Mouse (Mus musculus): ENCODE results near the gene Degs2. TPM values are rescaled to one million over a fixed set of nuclear protein-coding genes. Genes with fewer than 3 reads are reported as not detected.
"Not testable (repeated sequence)": the region's sequence is repeated elsewhere in the genome, so short reads cannot be mapped to it uniquely, and the experiment has no call there.

Degs2 gene
- polyA plus RNA-seq, 1 experiment from 2014 or later, result 0.15 TPM

DNA sequence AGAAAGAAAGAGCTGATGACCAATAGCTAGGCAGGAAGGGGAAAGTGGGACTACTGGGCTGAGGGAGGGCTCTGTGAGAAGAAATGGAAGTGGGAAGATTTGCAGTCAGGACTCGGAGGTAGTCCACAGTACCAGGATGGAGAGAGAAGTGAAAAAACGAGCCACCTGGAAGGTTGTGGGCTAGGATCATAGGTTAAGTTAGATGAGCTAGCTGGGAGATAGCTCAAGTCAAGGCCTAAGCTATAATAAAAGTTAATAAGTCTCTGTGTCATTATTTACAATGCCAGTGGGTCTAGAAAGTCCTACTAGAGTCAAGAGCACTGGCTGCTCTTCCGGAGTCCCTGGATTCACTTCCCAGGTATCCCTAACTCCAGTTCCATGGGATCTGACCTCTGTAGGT is 16.4 kb upstream of the Degs2 start:
- Histone ChIP-seq H3K4me3 (no peak overlapping the region), H3K27ac (no peak overlapping the region), H3K9me3 (replicated peaks) (no peaks in the 10 kb centered on the region), H3K4me1 (no peaks in the 10 kb centered on the region), H3K27me3 (replicated peaks) (no peaks in the 10 kb centered on the region), H3K4me2 (no peak overlapping the region), H3K9ac (no peak overlapping the region), H3K36me3 (no peaks in the 10 kb centered on the region)
- WGBS (ENCODE audit: insufficient replicate concordance), result 61% methylated on average over 3 of the region's 3 CpGs
- no peak for ATAC-seq

DNA sequence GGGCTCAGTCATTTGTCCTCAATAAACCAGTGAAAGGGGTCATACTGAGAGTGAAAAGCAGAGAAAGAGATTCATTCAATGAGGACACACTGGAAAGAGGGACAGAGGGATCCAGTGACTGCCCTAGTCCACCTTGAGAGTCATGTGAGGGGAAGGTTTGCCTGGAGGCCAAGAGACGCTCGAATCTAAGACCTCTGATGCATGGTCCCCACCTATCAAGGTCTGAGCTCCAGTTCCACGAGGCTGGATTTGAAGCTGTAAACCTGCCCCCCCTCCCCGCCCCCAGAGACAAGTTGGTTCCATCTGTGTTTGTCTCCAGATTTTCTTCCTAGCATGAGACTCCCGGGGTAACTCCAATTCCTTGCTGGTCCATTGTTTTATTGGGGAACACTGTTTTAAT is 13.7 kb upstream of the Degs2 start:
- WGBS (ENCODE audit: insufficient replicate concordance), result 65% methylated on average over 5 of the region's 5 CpGs
- no peak overlapping the region for H3K4me3 ChIP-seq
- H3K4me1 ChIP-seq, result no peaks in the 10 kb centered on the region
- H3K36me3 ChIP-seq, result no peaks in the 10 kb centered on the region
- no peak overlapping the region for H3K4me2 ChIP-seq
- H3K27me3 ChIP-seq (replicated peaks), result no peaks in the 10 kb centered on the region
- H3K9me3 ChIP-seq (replicated peaks), result no peaks in the 10 kb centered on the region
- ATAC-seq, result no peak
- no peak overlapping the region for H3K27ac ChIP-seq
- H3K9ac ChIP-seq, result no peak overlapping the region

DNA sequence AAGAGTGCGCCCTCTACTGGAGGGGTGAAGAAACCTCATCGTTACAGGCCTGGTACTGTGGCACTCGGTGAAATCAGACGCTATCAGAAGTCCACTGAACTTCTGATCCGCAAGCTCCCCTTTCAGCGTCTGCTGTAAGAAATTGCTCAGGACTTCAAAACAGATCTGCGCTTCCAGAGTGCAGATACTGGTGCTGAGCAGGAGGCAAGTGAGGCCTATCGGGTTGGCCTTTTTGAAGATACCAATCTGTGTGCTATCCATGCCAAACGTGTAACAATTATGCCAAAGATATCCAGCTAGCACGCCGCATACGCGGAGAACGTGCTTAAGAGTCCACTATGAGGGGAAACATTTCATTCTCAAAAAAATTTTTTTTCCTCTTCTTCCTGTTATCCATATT is 11.9 kb upstream of the Degs2 start:
- H3K4me3 ChIP-seq; H3K27me3 ChIP-seq (replicated peaks); H3K4me2 ChIP-seq; ATAC-seq; H3K36me3 ChIP-seq; H3K27ac ChIP-seq; H3K9ac ChIP-seq; H3K4me1 ChIP-seq; H3K9me3 ChIP-seq (replicated peaks): not testable (repeated sequence)
- 85% methylated on average over 14 of the region's 14 CpGs for WGBS (ENCODE audit: insufficient replicate concordance)

DNA sequence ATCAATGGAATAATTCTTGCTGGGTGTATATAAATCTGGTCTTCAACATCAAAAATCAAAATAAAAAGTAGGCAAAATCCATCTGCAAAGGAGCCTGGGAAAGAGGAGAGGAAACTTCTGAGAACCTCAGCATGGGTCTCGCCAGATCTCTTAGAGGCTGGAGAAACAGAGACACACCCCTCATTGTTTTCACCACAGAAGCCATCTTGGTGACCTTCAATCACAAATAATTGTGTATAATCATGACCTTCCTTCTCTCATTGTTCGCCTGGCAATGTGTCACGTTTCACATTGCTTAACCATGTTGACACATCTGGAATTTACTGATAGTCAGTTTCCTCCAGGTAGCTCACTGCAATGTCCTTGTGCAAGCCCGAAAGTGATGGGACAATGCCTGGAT is 10.4 kb upstream of the Degs2 start:
- H3K4me1 ChIP-seq, result no peaks in the 10 kb centered on the region
- no peaks in the 10 kb centered on the region for H3K27me3 ChIP-seq (replicated peaks)
- H3K9me3 ChIP-seq (replicated peaks), result no peaks in the 10 kb centered on the region
- no peak overlapping the region for H3K9ac ChIP-seq
- no peak overlapping the region for H3K4me2 ChIP-seq
- ATAC-seq, result no peak
- no peaks in the 10 kb centered on the region for H3K36me3 ChIP-seq
- WGBS (ENCODE audit: insufficient replicate concordance), result 50% methylated on average over 4 of the region's 4 CpGs
- H3K4me3 ChIP-seq, result no peak overlapping the region
- H3K27ac ChIP-seq, result no peak overlapping the region

DNA sequence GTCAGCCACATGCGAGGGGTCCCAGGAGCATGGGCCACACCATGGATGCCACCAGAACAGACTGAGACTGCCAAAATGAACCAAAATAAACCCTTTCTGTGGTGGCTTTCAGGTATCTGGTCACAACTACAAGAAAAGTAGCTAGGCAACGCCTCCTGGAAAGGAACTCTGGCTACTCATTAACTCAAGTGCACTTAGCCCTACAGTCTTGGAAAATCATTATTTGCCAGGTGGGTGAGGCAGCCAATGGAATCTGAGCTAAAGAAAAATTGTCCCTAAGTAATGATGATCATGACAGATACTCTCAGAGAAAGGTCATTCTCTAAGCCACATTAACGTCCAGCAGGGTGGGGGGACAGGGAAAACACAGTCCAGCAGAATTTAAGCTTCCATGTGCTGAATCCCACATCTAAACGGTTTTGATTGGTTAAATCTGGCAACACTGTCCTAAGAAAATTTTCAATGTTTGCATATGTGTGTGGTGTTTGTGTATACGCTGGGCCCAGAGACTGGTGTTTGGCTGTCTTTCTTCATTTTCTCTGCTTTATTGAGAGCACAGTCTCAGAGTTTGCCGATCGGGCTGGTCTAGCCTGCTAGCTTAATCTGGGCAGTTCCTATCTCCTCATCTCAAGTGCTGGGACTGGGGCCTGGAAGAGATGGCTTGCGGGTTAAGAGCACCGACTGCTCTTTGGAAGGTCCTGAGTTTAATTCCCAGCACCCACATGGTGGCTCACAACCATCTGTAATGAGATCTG is 8.9 kb upstream of the Degs2 start:
- no peaks in the 10 kb centered on the region for H3K4me1 ChIP-seq
- H3K36me3 ChIP-seq, result no peaks in the 10 kb centered on the region
- no peak overlapping the region for H3K4me3 ChIP-seq
- WGBS (ENCODE audit: insufficient replicate concordance), result 68% methylated on average over 9 of the region's 9 CpGs
- H3K27ac ChIP-seq, result no peak overlapping the region
- H3K27me3 ChIP-seq (replicated peaks), result no peaks in the 10 kb centered on the region
- no peak for ATAC-seq
- no peaks in the 10 kb centered on the region for H3K9me3 ChIP-seq (replicated peaks)
- no peak overlapping the region for H3K9ac ChIP-seq
- no peak overlapping the region for H3K4me2 ChIP-seq

DNA sequence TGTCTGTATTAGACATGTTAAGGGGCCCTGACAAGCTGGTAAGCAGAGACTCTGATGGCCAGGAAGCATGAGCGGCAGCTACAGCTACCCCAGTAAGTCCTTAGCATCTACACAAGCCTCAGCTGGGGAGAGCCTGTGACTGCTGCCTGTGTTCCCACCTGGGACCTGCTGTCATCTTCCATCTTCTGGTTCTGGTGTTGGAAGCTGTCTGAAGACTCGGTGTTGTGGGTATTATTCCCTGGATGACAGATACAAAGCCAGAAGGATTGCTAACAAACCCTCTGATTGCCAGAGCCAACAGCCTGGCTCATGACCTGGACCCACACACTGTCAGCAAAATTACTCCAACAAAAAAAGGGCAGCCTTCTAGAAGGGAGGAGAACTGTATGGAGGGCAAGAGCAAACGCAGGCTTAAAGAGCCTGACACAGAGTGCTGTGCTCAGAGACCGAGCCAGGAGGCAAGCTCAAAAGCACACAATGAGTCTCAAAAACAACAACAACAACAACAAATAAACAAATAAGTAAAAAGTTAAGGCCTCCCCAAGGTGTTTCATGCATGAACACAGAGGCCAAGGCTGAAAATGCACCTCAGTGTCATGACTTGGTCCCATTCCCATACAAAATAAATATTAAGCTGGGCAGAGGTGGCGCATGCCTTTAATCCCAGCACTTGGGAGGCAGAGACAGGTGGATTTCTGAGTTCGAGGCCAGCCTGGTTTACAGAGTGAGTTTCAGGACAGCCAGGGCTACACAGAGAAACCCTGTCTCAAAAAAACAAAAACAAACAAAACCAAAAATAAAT is 8.1 kb upstream of the Degs2 start:
- ATAC-seq, result no peak
- Histone ChIP-seq H3K4me1 (no peaks in the 10 kb centered on the region), H3K9me3 (replicated peaks) (no peaks in the 10 kb centered on the region), H3K9ac (no peak overlapping the region), H3K4me3 (no peak overlapping the region), H3K4me2 (no peak overlapping the region), H3K27me3 (replicated peaks) (peaks cover under 1% of the 10 kb centered on the region; the same call in 1 of the 2 replicates), H3K27ac (no peak overlapping the region), H3K36me3 (no peaks in the 10 kb centered on the region)
- WGBS (ENCODE audit: insufficient replicate concordance), result 72% methylated on average over 6 of the region's 6 CpGs

DNA sequence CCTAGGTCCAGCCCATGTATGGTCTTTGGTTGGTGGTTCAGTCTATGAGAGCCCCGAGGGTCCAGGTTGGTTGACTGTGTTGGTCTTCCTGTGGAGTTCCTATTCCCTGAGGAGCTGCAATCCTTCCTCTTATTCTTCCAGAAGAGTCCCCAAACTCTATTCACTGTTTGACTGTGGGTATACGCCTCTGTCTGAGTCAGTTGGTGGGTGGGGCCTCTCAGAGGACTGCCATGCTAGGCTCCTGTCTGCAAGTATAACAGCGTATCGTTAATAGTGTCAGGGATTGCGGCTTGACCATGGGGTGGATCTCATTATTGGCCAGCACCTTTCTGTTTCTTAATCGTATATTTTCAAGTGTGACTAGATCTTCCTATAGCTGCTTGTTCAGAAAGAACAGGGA is 7.3 kb upstream of the Degs2 start:
- Histone ChIP-seq H3K4me1 (no peaks in the 10 kb centered on the region), H3K4me3 (no peak overlapping the region), H3K9me3 (replicated peaks) (no peaks in the 10 kb centered on the region), H3K27ac (no peak overlapping the region), H3K27me3 (replicated peaks) (peaks cover 8% of the 10 kb centered on the region), H3K36me3 (no peaks in the 10 kb centered on the region), H3K9ac (no peak overlapping the region), H3K4me2 (no peak overlapping the region)
- 74% methylated on average over 6 of the region's 6 CpGs for WGBS (ENCODE audit: insufficient replicate concordance)
- no peak for ATAC-seq

DNA sequence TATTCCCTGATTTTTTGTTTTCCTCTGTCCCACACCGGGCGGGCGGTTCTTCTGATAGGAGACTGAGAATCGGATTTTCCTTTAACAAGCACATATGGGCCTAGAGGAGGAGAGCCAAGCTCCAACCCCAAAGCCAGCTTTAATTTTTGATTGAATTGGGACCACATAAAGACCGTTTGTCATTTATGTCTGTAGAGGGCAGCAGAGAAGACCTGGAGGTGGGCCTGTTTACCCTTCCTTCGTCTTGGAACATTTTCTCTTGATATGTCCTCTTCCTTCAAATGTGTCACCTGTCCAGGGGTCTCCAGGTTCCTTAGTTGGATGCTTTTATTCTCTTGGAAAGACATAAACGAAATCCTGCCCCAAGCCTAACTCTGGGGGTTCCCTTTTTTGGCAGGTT is 4.0 kb upstream of the Degs2 start:
- Histone ChIP-seq H3K9me3 (replicated peaks) (no peaks in the 10 kb centered on the region), H3K27me3 (replicated peaks) (peaks cover 41% of the 10 kb centered on the region), H3K36me3 (no peaks in the 10 kb centered on the region), H3K4me2 (no peak overlapping the region), H3K4me3 (no peak overlapping the region), H3K27ac (no peak overlapping the region), H3K9ac (no peak overlapping the region), H3K4me1 (peaks cover 8% of the 10 kb centered on the region; the same call in 1 of the 2 replicates)
- 30% methylated on average over 7 of the region's 7 CpGs for WGBS (ENCODE audit: insufficient replicate concordance)
- no peak for ATAC-seq

DNA sequence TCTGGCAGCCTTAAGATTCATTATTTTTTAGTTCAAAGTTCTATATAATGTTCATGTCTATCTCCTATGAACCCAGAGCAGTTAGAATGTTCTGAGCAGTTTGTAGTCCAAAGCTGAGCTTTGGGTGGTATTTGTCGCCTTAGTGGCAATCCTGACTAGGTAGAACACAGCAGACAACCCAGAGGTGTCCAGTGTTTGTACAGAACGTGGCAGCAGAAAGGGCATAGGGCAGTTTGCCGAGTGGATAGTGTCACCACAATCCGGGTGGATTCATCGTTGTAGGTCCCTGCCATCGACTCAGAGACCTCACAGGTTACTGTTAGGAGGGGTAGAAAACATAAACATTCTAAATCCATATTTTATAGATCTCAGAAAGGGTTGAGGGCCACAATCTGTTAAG is 3.4 kb upstream of the Degs2 start:
- H3K4me3 ChIP-seq, result no peak overlapping the region
- H3K9ac ChIP-seq, result no peak overlapping the region
- WGBS (ENCODE audit: insufficient replicate concordance), result 61% methylated on average over 6 of the region's 6 CpGs
- ATAC-seq, result no peak
- no peaks in the 10 kb centered on the region for H3K9me3 ChIP-seq (replicated peaks)
- H3K27me3 ChIP-seq (replicated peaks), result peaks cover 47% of the 10 kb centered on the region
- no peaks in the 10 kb centered on the region for H3K36me3 ChIP-seq
- H3K4me1 ChIP-seq, result peaks cover 8% of the 10 kb centered on the region; the same call in 1 of the 2 replicates
- no peak overlapping the region for H3K27ac ChIP-seq
- H3K4me2 ChIP-seq, result no peak overlapping the region

DNA sequence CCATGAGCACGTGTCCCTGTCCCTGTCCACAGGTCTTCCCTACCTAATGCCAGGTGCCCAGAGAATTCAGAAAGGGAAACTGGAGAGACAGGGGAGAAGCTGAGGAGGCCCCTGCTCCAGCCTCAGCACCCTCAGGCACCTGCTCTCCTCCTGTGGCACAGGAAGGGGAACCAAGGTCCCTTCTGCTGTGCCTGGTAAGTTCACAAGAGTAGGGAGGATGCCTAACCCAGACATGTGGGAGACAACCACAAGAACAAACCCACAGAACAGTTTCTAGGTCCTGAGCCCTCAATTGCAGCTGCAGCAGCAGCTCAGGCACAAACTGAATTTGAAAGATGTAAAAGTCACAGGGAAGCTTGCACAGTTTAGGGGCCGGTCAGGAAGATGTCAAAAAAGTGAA is 894 bp downstream of the Degs2 start:
- Histone ChIP-seq H3K9ac (no peak overlapping the region), H3K4me2 (no peak overlapping the region), H3K9me3 (replicated peaks) (no peaks in the 10 kb centered on the region), H3K27me3 (replicated peaks) (peaks cover 55% of the 10 kb centered on the region), H3K27ac (no peak overlapping the region), H3K4me3 (no peak overlapping the region), H3K4me1 (peaks cover 8% of the 10 kb centered on the region; the same call in 1 of the 2 replicates), H3K36me3 (no peaks in the 10 kb centered on the region)
- no peak for ATAC-seq
- 41% methylated on average over 2 of the region's 2 CpGs for WGBS (ENCODE audit: insufficient replicate concordance)

DNA sequence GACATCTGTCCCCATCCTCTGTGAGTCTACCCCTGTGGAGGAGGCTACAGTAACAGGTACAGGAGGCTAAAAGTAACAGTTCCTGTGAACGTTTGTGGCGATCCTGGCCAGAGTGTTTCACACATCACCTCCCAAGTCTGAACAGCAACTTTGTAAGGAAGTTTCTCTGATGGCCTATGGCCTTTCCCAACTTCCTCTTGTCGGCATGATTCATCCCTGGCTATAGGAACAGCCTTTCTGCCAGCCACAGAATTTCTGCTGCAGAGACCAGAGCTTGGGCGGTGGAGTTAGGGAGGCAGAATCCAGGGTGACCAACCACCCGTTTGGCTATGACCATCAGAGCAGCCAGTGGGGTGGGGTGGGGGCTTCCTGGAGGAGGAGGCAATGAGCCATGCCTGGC is 2.1 kb downstream of the Degs2 start:
- no peak overlapping the region for H3K4me2 ChIP-seq
- no peak overlapping the region for H3K27ac ChIP-seq
- H3K27me3 ChIP-seq (replicated peaks), result peaks cover 53% of the 10 kb centered on the region
- H3K36me3 ChIP-seq, result no peaks in the 10 kb centered on the region
- H3K9me3 ChIP-seq (replicated peaks), result no peaks in the 10 kb centered on the region
- H3K4me3 ChIP-seq, result no peak overlapping the region
- ATAC-seq, result no peak
- peaks cover 8% of the 10 kb centered on the region; the same call in 1 of the 2 replicates for H3K4me1 ChIP-seq
- no peak overlapping the region for H3K9ac ChIP-seq
- 29% methylated on average over 5 of the region's 5 CpGs for WGBS (ENCODE audit: insufficient replicate concordance)

DNA sequence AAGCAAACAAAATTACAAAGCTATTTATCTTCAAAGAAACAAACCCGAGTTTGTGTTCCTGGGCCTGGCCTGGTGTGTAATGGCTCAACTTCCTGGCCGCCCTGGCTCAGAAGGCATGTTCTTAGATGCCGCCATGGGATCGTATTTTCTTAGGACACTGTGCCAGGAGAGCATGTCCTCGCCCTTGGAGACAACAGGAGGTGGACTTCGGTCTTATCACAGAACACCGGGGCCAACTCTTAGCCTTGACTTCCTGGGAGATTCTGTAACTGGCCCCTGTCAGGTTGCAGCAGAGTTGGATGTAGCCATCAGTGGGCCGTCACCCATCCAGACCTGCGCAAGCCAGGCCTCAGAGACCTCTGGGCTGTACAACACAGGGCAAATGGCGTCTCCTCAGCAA is 2.5 kb downstream of the Degs2 start:
- Histone ChIP-seq H3K4me1 (peaks cover 8% of the 10 kb centered on the region; the same call in 1 of the 2 replicates), H3K4me3 (no peak overlapping the region), H3K4me2 (no peak overlapping the region), H3K27me3 (replicated peaks) (peaks cover 48% of the 10 kb centered on the region), H3K9me3 (replicated peaks) (no peaks in the 10 kb centered on the region), H3K27ac (no peak overlapping the region), H3K9ac (no peak overlapping the region), H3K36me3 (no peaks in the 10 kb centered on the region)
- ATAC-seq, result no peak
- WGBS (ENCODE audit: insufficient replicate concordance), result 64% methylated on average over 10 of the region's 10 CpGs
